Mouse (Mus musculus) CH12.LX (cell line): Measurements from ENCODE around the gene Btbd9. TPM values are rescaled to one million over a fixed set of nuclear protein-coding genes. Genes with fewer than 3 reads are reported as not detected.

Experiments
- DNase-seq: peaks from one replicate; pipeline ENCODE4 v3.0.0-alpha.2; 2013; ENCODE audit errors: extremely low read depth
- H3K27ac ChIP-seq: 2 replicates; pipeline ENCODE4 v1.5.1; 2012; ENCODE audit warnings: low read depth, mild to moderate bottlenecking, control low read depth, moderate library complexity; ENCODE audit not compliant: insufficient read depth
- H3K27me3 ChIP-seq: replicated peaks from 2 replicates; pipeline ENCODE3; 2012; ENCODE audit warnings: inconsistent platforms
- H3K36me3 ChIP-seq, 2 experiments: replicated peaks in 1 of 2; 2 replicates each; pipeline versions ENCODE3 to v1.6.1; 2012; ENCODE audit warnings: inconsistent platforms in 1 of 2, low read length in 1 of 2, mild to moderate bottlenecking in 1 of 2, mixed read lengths in 1 of 2, moderate library complexity in 1 of 2; ENCODE audit not compliant: control insufficient read depth in 1 of 2, insufficient read depth in 1 of 2
- H3K4me1 ChIP-seq, 2 experiments: 2 replicates each; pipeline ENCODE4 v1.6.1; 2012; ENCODE audit warnings: inconsistent platforms in 1 of 2, moderate library complexity in 1 of 2; ENCODE audit not compliant: insufficient read depth in 2 of 2, control insufficient read depth in 1 of 2
- H3K4me2 ChIP-seq: 2 replicates; pipeline ENCODE4 v1.6.1; 2012; ENCODE audit warnings: low read depth, mild to moderate bottlenecking, control low read depth; ENCODE audit not compliant: poor library complexity, insufficient read depth, severe bottlenecking
- H3K4me3 ChIP-seq, 3 experiments: fragments of 150-350 bp in 1 of 3; sonication (generic) in 1 of 3; replicated peaks in 1 of 3; 2 replicates each; pipeline versions ENCODE3 to v1.5.1; 2011 to 2012; ENCODE audit warnings: low read depth in 2 of 3, low read length in 2 of 3, mild to moderate bottlenecking in 2 of 3, moderate library complexity in 2 of 3, control low read depth in 1 of 3, improper control_type of control experiment in 1 of 3, inconsistent platforms in 1 of 3, mixed read lengths in 1 of 3; ENCODE audit not compliant: poor library complexity in 1 of 3
- H3K79me2 ChIP-seq: replicated peaks from 2 replicates; pipeline ENCODE4 v1.6.1; 2012; ENCODE audit warnings: mild to moderate bottlenecking, moderate library complexity; ENCODE audit not compliant: control insufficient read depth, poor library complexity, insufficient read depth, severe bottlenecking; ENCODE audit errors: extremely low read depth
- H3K9ac ChIP-seq: 2 replicates; pipeline ENCODE4 v1.6.1; 2012; ENCODE audit warnings: low read depth, mild to moderate bottlenecking, control low read depth, moderate library complexity; ENCODE audit not compliant: insufficient read depth
- H3K9me3 ChIP-seq: replicated peaks from 2 replicates; pipeline ENCODE3; 2012; ENCODE audit warnings: low read length, inconsistent platforms, mixed read lengths
- BHLHE40 ChIP-seq: IDR thresholded peaks from 2 replicates; pipeline ENCODE4 v1.6.1; 2011; ENCODE audit warnings: mild to moderate bottlenecking, low read depth, low read length, improper control_type of control experiment
- CHD2 ChIP-seq: IDR thresholded peaks from 2 replicates; pipeline ENCODE4 v1.6.1; 2011; ENCODE audit warnings: low read length, improper control_type of control experiment
- CTCF ChIP-seq, 2 experiments: IDR thresholded peaks in 1 of 2; conservative IDR thresholded peaks in 1 of 2; 2 replicates each; pipeline ENCODE4 v1.5.1; 2011 to 2012; ENCODE audit warnings: low read depth in 2 of 2, low read length in 2 of 2, improper control_type of control experiment in 1 of 2, inconsistent platforms in 1 of 2, mild to moderate bottlenecking in 1 of 2, moderate library complexity in 1 of 2
- EP300 ChIP-seq: IDR thresholded peaks from 2 replicates; pipeline ENCODE4 v1.6.1; 2011; ENCODE audit warnings: low read length, improper control_type of control experiment
- GABPA ChIP-seq: IDR thresholded peaks from 2 replicates; pipeline ENCODE4 v1.6.1; 2012; ENCODE audit warnings: low read depth, low read length, improper control_type of control experiment, inconsistent platforms; ENCODE audit not compliant: insufficient replicate concordance
- HCFC1 ChIP-seq: IDR thresholded peaks from 2 replicates; pipeline ENCODE4 v1.6.1; 2012; ENCODE audit warnings: low read depth, mild to moderate bottlenecking, inconsistent platforms, low read length, improper control_type of control experiment
- IRF4 ChIP-seq: IDR thresholded peaks from 2 replicates; pipeline ENCODE4 v1.6.1; 2014; ENCODE audit warnings: low read depth, mild to moderate bottlenecking, inconsistent platforms, low read length, improper control_type of control experiment
- JUN ChIP-seq: IDR thresholded peaks from 2 replicates; pipeline ENCODE4 v1.6.1; 2011; ENCODE audit warnings: low read depth, mild to moderate bottlenecking, low read length, improper control_type of control experiment, moderate library complexity; ENCODE audit not compliant: insufficient read depth
- KAT2A ChIP-seq: IDR thresholded peaks from 2 replicates; pipeline ENCODE4 v1.6.1; 2012; ENCODE audit warnings: low read length, improper control_type of control experiment, inconsistent platforms; ENCODE audit not compliant: insufficient replicate concordance
- MAFK ChIP-seq: IDR thresholded peaks from 2 replicates; pipeline ENCODE4 v1.6.1; 2011; ENCODE audit warnings: low read length, improper control_type of control experiment; ENCODE audit not compliant: insufficient replicate concordance
- MAX ChIP-seq: IDR thresholded peaks from 2 replicates; pipeline ENCODE4 v1.6.1; 2011; ENCODE audit warnings: low read length, improper control_type of control experiment
- MEF2A ChIP-seq: IDR thresholded peaks from 2 replicates; pipeline ENCODE4 v1.6.1; 2014; ENCODE audit warnings: low read depth, mild to moderate bottlenecking, inconsistent platforms, low read length, improper control_type of control experiment, borderline replicate concordance
- MXI1 ChIP-seq: IDR thresholded peaks from 2 replicates; pipeline ENCODE4 v1.6.1; 2011; ENCODE audit warnings: mild to moderate bottlenecking, low read depth, low read length, improper control_type of control experiment
- MYC ChIP-seq: IDR thresholded peaks from 2 replicates; pipeline ENCODE4 v1.6.1; 2011; ENCODE audit warnings: low read depth, mild to moderate bottlenecking, improper control_type of control experiment, low read length
- NELFE ChIP-seq: IDR thresholded peaks from 2 replicates; pipeline ENCODE4 v1.6.1; 2011; ENCODE audit warnings: low read depth, low read length, improper control_type of control experiment
- NRF1 ChIP-seq: IDR thresholded peaks from 2 replicates; pipeline ENCODE4 v1.6.1; 2014; ENCODE audit warnings: low read depth, mild to moderate bottlenecking, inconsistent platforms, low read length, improper control_type of control experiment, moderate library complexity
- POLR2A ChIP-seq: IDR thresholded peaks from 2 replicates; pipeline ENCODE4 v1.6.1; 2011; ENCODE audit warnings: low read depth, mild to moderate bottlenecking, improper control_type of control experiment, low read length
- POLR2AphosphoS2 ChIP-seq: IDR thresholded peaks from 2 replicates; pipeline ENCODE4 v1.6.1; 2011; ENCODE audit warnings: low read depth, low read length, improper control_type of control experiment
- RAD21 ChIP-seq: IDR thresholded peaks from 2 replicates; pipeline ENCODE4 v1.6.1; 2011; ENCODE audit warnings: low read depth, mild to moderate bottlenecking, low read length, improper control_type of control experiment, moderate library complexity
- SIN3A ChIP-seq: IDR thresholded peaks from 2 replicates; pipeline ENCODE4 v1.6.1; 2012; ENCODE audit warnings: low read length, improper control_type of control experiment, inconsistent platforms
- SMC3 ChIP-seq: IDR thresholded peaks from 2 replicates; pipeline ENCODE4 v1.6.1; 2011; ENCODE audit warnings: low read depth, low read length, improper control_type of control experiment
- TCF12 ChIP-seq: IDR thresholded peaks from 2 replicates; pipeline ENCODE4 v1.6.1; 2014; ENCODE audit warnings: low read depth, mild to moderate bottlenecking, inconsistent platforms, low read length, improper control_type of control experiment
- UBTF ChIP-seq: IDR thresholded peaks from 2 replicates; pipeline ENCODE4 v1.6.1; 2012; ENCODE audit warnings: low read depth, mild to moderate bottlenecking, inconsistent platforms, low read length, improper control_type of control experiment, moderate library complexity
- USF2 ChIP-seq: conservative IDR thresholded peaks from 2 replicates; pipeline ENCODE4 v1.6.1; 2011; ENCODE audit warnings: low read depth, low read length, improper control_type of control experiment
- ZC3H11A ChIP-seq: IDR thresholded peaks from 2 replicates; pipeline ENCODE4 v1.6.1; 2012; ENCODE audit warnings: low read depth, mild to moderate bottlenecking, inconsistent platforms, low read length, improper control_type of control experiment
- ZKSCAN1 ChIP-seq: IDR thresholded peaks from 2 replicates; pipeline ENCODE4 v1.6.1; 2012; ENCODE audit warnings: low read depth, inconsistent platforms, low read length, improper control_type of control experiment, borderline replicate concordance
- ZNF384 ChIP-seq: IDR thresholded peaks from 2 replicates; pipeline ENCODE4 v1.6.1; 2012; ENCODE audit warnings: low read depth, low read length, improper control_type of control experiment, inconsistent platforms
- dilution Hi-C: fragments of 300-500 bp; cut with MboI; formaldehyde crosslinking; loops from 2 replicates; pipeline ENCODE4 v1.14.3; 2020; ENCODE audit warnings: low sequenced_read_pairs; ENCODE audit not compliant: extremely low pct_unique_long_range_greater_than_20kb, extremely low pct_ligation_motif_present
- in situ Hi-C: fragments of 300-500 bp; cut with MboI; formaldehyde crosslinking; loops from 3 replicates; pipeline ENCODE4 v1.14.3; 2019; ENCODE audit warnings: low sequenced_read_pairs, low pct_ligation_motif_present, low pct_unique_long_range_greater_than_20kb, mixed read lengths
- polyA plus RNA-seq: library from polyadenylated mRNA; unstranded; fragments of >175 nt; gene quantifications from 2 replicates; pipeline ENCODE4 v1.2.1, GENCODE M21; 2012; ENCODE audit warnings: low read depth; ENCODE audit not compliant: insufficient read length
- total RNA-seq, 2 experiments: library from RNA; depleted of rRNA; stranded (reverse); fragments of 300-350 nt in 1 of 2; fragments of >200 nt in 1 of 2; gene quantifications; 2 replicates each; pipeline ENCODE4 v1.2.3; 2012 to 2014

Gene Btbd9
- total and polyA plus RNA-seq, 3 experiments = 19.3 to 25.4 (median 20.0) TPM

DNA sequence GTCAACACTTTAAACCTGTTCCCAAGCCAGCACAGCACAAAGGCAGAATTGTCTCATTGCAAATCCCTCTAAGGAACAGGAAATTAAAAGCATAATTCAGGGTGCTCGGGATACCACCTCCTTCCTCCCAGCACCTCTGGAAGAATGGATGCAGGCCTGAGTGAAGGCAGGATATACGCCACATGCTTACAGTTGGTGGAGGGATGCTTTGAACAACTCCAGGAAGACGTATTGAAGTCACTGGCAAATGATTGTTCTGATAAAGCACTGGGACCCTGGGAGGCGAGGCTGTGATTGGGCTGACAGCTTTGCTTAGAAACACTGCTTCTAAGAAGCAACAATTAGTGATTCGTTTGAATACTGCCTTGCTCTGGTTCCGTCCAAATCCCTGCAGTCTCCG, 140.8 kb downstream of the Btbd9 start:
- H3K27me3 ChIP-seq = no peaks in the 10 kb centered on the region
- in situ Hi-C loops = loop anchor here (25.0 kb wide), 1 partner anchor 198 kb away; no protein-coding TSS in a partner anchor
- DNase-seq = no peak
- peaks cover 0 to 20% of the 10 kb centered on the region in 2 experiments for H3K36me3 ChIP-seq
- H3K4me1 ChIP-seq = peaks cover 3 to 8% of the 10 kb centered on the region in 2 experiments; a peak in 3 of 4 replicates
- no peak overlapping the region for H3K4me2 ChIP-seq
- no peak for TF ChIP-seq KAT2A
- no peak for TF ChIP-seq JUN
- TF ChIP-seq POLR2AphosphoS2 = no peak
- no peak for TF ChIP-seq ZNF384
- no peak for TF ChIP-seq MAX
- TF ChIP-seq POLR2A = no peak
- TF ChIP-seq NELFE = no peak
- no peak for TF ChIP-seq MAFK
- TF ChIP-seq CHD2 = no peak
- no peak for TF ChIP-seq MYC
- no peak for TF ChIP-seq USF2
- no peak for TF ChIP-seq UBTF
- no peak for TF ChIP-seq HCFC1
- TF ChIP-seq MXI1 = no peak
- TF ChIP-seq RAD21 = no peak
- TF ChIP-seq MEF2A = no peak
- no peaks in the 10 kb centered on the region for H3K9me3 ChIP-seq
- H3K79me2 ChIP-seq = no peaks in the 10 kb centered on the region
- dilution Hi-C loops = no loop called here
- no peak overlapping the region for H3K9ac ChIP-seq
- no peak overlapping the region for H3K4me3 ChIP-seq
- H3K27ac ChIP-seq = no peak overlapping the region

DNA sequence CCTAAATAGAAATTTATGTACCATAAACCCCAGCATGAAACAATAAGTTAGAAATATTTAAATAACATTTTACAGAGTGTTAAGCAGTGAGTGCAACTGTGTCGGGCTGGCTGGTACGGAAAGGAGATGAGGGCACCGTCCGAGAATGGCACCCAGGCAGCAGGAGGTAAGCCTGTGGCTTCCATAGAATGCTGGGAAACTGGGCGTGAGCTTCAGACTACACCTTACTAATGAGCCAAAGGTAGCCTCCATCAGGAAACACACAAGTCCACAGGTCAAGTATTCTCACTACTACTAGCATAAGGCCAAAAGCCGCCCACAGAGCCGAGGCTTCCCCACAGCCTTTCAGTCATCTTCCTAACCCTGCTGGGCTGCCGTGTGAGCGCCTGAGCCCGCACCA, 144.2 kb downstream of the Btbd9 start:
- Histone ChIP-seq H3K4me2 (no peak overlapping the region), H3K4me1 (no peaks in the 10 kb centered on the region), H3K79me2 (no peaks in the 10 kb centered on the region), H3K36me3 (peaks cover 0 to 10% of the 10 kb centered on the region in 2 experiments), H3K9me3 (no peaks in the 10 kb centered on the region), H3K27me3 (no peaks in the 10 kb centered on the region), H3K4me3 (no peak overlapping the region), H3K9ac (no peak overlapping the region), H3K27ac (no peak overlapping the region)
- dilution Hi-C loops (no loop called here), in situ Hi-C loops (loop anchor here (25.0 kb wide), 1 partner anchor 195 kb away; no protein-coding TSS in a partner anchor)
- no peak for DNase-seq
- no peak for TF ChIP-seq KAT2A
- no peak for TF ChIP-seq UBTF
- TF ChIP-seq TCF12 = no peak
- no peak for TF ChIP-seq SMC3
- no peak for TF ChIP-seq CHD2
- no peak for TF ChIP-seq POLR2A
- no peak for TF ChIP-seq CTCF (conservative IDR thresholded peaks at IDR 0.05 in 1 of 2, IDR thresholded peaks at IDR 0.05 in 1 of 2; ENCODE audit: low read depth in 2 of 2, low read length in 2 of 2)
- TF ChIP-seq ZKSCAN1 = no peak
- no peak for TF ChIP-seq ZC3H11A
- no peak for TF ChIP-seq SIN3A
- TF ChIP-seq GABPA = no peak
- TF ChIP-seq IRF4 = no peak
- no peak for TF ChIP-seq BHLHE40
- no peak for TF ChIP-seq MAFK
- TF ChIP-seq EP300 = no peak
- TF ChIP-seq NRF1 = no peak
